Comparison of ENCODE assay signal across 8 mouse cellular contexts in genomic region chr7:49272445-49273439, GRCm38 (mm10).
A peak's percentile ranks its signal among the peaks of the same experiment; 100 is the strongest.
DNase-seq lines count a peak whose midpoint lies in the region; ATAC-seq and TF ChIP-seq lines count a peak whose summit lies in the region.

No protein-coding gene starts in this region.

- H3K4me1 ChIP-seq in heart, embryonic 13.5 days = peaks cover 41% of the 10 kb centered on the region
- peaks cover 13% of the 10 kb centered on the region for H3K4me1 ChIP-seq in kidney, embryonic 15.5 days
- H3K4me1 ChIP-seq in limb, embryonic 14.5 days (ENCODE audit: control insufficient read depth, insufficient read depth, low read length) = peaks cover 3% of the 10 kb centered on the region

- H3K9ac ChIP-seq in heart, embryonic 13.5 days = 0 out of 2 replicates have a peak overlapping the region, but pooled peaks have one; percentile 1
- no peak overlapping the region for H3K9ac ChIP-seq in kidney, embryonic 15.5 days
- no peak overlapping the region for H3K9ac ChIP-seq in limb, embryonic 14.5 days (ENCODE audit: low read depth, low read length, severe bottlenecking)

- 19% methylated on average over 16 of the region's 16 CpGs for WGBS in heart, embryonic 13.5 days
- WGBS in kidney, embryonic 15.5 days = 24% methylated on average over 16 of the region's 16 CpGs
- WGBS in limb, embryonic 14.5 days = 22% methylated on average over 16 of the region's 16 CpGs

- H3K27ac ChIP-seq in heart, embryonic 13.5 days (replicated peaks) = no peak overlapping the region
- H3K27ac ChIP-seq in kidney, embryonic 15.5 days = no peak overlapping the region
- no peak overlapping the region for H3K27ac ChIP-seq in limb, embryonic 14.5 days (replicated peaks; ENCODE audit: low read depth, low read length)

- peak; percentile 48 for DNase-seq in CD4-positive helper T cell, adult 2 months (ENCODE audit: low read depth, low spot score)
- DNase-seq in c-Kit-negative CD71-positive TER-119-positive erythroid progenitor cells, embryonic 14.5 days (ENCODE audit: low read depth, low spot score) = peak; percentile 24
- peak; percentile 65 for DNase-seq in fibroblast of lung, adult 2 months (ENCODE audit: low read depth)
- DNase-seq in limb, embryonic 14.5 days (ENCODE audit: low spot score) = peak; percentile 86
- DNase-seq in natural killer cell, adult 2 months (ENCODE audit: low spot score in 2 of 2) = peak; percentile 31 to 32
- peak; percentile 68 for DNase-seq in splenic B cell, adult 2 months (ENCODE audit: low read depth, low spot score)

- peaks cover 21% of the 10 kb centered on the region; the same call in 1 of the 2 replicates for H3K27me3 ChIP-seq in heart, embryonic 13.5 days (replicated peaks)
- H3K27me3 ChIP-seq in kidney, embryonic 15.5 days = 0 out of 2 replicates have a peak, but pooled peaks cover 5% of the 10 kb centered on the region
- H3K27me3 ChIP-seq in limb, embryonic 14.5 days (ENCODE audit: control insufficient read depth, insufficient read depth, low read length) = no peaks in the 10 kb centered on the region
- no peaks in the 10 kb centered on the region for H3K27me3 ChIP-seq in splenic B cell, adult 2 months (ENCODE audit: control insufficient read depth, insufficient read depth, low read length, poor library complexity, severe bottlenecking)

- no peak overlapping the region for H3K4me2 ChIP-seq in heart, embryonic 13.5 days
- no peak overlapping the region for H3K4me2 ChIP-seq in kidney, embryonic 15.5 days
- H3K4me2 ChIP-seq in limb, embryonic 14.5 days (replicated peaks; ENCODE audit: low read depth, low read length, severe bottlenecking) = 0 out of 2 replicates have a peak overlapping the region, but pooled peaks have one; percentile 15

- TF ChIP-seq POLR2A in limb, embryonic 14.5 days (IDR thresholded peaks at IDR 0.05; ENCODE audit: borderline replicate concordance, extremely low read depth, insufficient read depth, insufficient read length) = no peak

- no peak for ATAC-seq in heart, embryonic 13.5 days (ENCODE audit: extremely low read depth, insufficient number of reproducible peaks, low FRiP score, low TSS enrichment)
- ATAC-seq in kidney, embryonic 15.5 days (replicated peaks; ENCODE audit: low FRiP score) = peak; percentile 52; the same call in 1 of the 2 replicates
- no peak for ATAC-seq in limb, embryonic 14.5 days (ENCODE audit: low FRiP score, low read depth)

- no peak overlapping the region for H3K4me3 ChIP-seq in heart, embryonic 13.5 days
- H3K4me3 ChIP-seq in kidney, embryonic 15.5 days (replicated peaks) = no peak overlapping the region
- no peak overlapping the region for H3K4me3 ChIP-seq in limb, embryonic 14.5 days (replicated peaks; ENCODE audit: low read length)

- H3K9me3 ChIP-seq in heart, embryonic 13.5 days = no peaks in the 10 kb centered on the region
- H3K9me3 ChIP-seq in kidney, embryonic 15.5 days (replicated peaks) = no peaks in the 10 kb centered on the region
- H3K9me3 ChIP-seq in limb, embryonic 14.5 days (ENCODE audit: control insufficient read depth, low read length) = no peaks in the 10 kb centered on the region

- H3K36me3 ChIP-seq in heart, embryonic 13.5 days = no peaks in the 10 kb centered on the region
- no peaks in the 10 kb centered on the region for H3K36me3 ChIP-seq in kidney, embryonic 15.5 days
- no peaks in the 10 kb centered on the region for H3K36me3 ChIP-seq in limb, embryonic 14.5 days (ENCODE audit: control insufficient read depth, insufficient read depth, low read length)
- no peaks in the 10 kb centered on the region for H3K36me3 ChIP-seq in splenic B cell, adult 2 months (ENCODE audit: control insufficient read depth, insufficient read depth, low read length, poor library complexity, severe bottlenecking)

Comparison
In these comparisons a context has a peak if more than half of its experiments do, and no peak if none do; other contexts are left out.
1. DNase-seq: peak in every context shown above with its lines; median percentile 86 in limb, embryonic 14.5 days; 68 in splenic B cell, adult 2 months; 65 in fibroblast of lung, adult 2 months; 48 in CD4-positive helper T cell, adult 2 months; 32 in natural killer cell, adult 2 months; 24 in c-Kit-negative CD71-positive TER-119-positive erythroid progenitor cells, embryonic 14.5 days.